In genomic region chr6:49168648-49169047, GRCm38 (mm10) we compare ENCODE assay signal across 31 mouse cellular contexts.
"Had no signal": no experiment of that assay in that cellular context is flagged by ENCODE, and none has a peak within 500 bp of the region (broad histone marks: within the 10 kb centered on the region; RNA-seq: fewer than 3 reads in every experiment).

No protein-coding gene starts in this region.

- H3K27ac ChIP-seq: limb, embryonic 13.5 days; limb, embryonic 15.5 days; liver, embryonic 12.5 days; liver, embryonic 13.5 days; liver, embryonic 14.5 days; liver, embryonic 15.5 days; lung, embryonic 15.5 days; macrophage; midbrain, embryonic 10.5 days; midbrain, embryonic 12.5 days; midbrain, embryonic 13.5 days; midbrain, embryonic 15.5 days; neural tube, embryonic 12.5 days; neural tube, embryonic 13.5 days had no signal

- H3K9ac ChIP-seq: limb, embryonic 13.5 days; limb, embryonic 15.5 days; liver, embryonic 12.5 days; liver, embryonic 13.5 days; liver, embryonic 14.5 days; liver, embryonic 15.5 days; liver, postnatal 0 days; lung, embryonic 14.5 days; lung, embryonic 15.5 days; midbrain, embryonic 12.5 days; midbrain, embryonic 13.5 days; midbrain, embryonic 15.5 days; neural tube, embryonic 12.5 days; neural tube, embryonic 13.5 days had no signal

- H3K36me3 ChIP-seq: limb, embryonic 15.5 days; liver, embryonic 13.5 days; liver, embryonic 15.5 days; lung, embryonic 15.5 days; midbrain, embryonic 13.5 days; midbrain, embryonic 15.5 days; neural tube, embryonic 12.5 days; neural tube, embryonic 13.5 days had no signal

- H3K9me3 ChIP-seq: limb, embryonic 13.5 days; limb, embryonic 15.5 days; liver, embryonic 12.5 days; liver, embryonic 13.5 days; liver, embryonic 15.5 days; lung, embryonic 15.5 days; megakaryocyte, embryonic 14.5 days; midbrain, embryonic 10.5 days; midbrain, embryonic 12.5 days; midbrain, embryonic 13.5 days; midbrain, embryonic 15.5 days; neural tube, embryonic 12.5 days; neural tube, embryonic 13.5 days had no signal

- DNase-seq: left cerebral cortex, postnatal 4 days; liver; liver, embryonic 13.5 days; liver, postnatal 0 days; lung, adult 18-20 months; lung, adult 2 months; lung, embryonic 14.5 days; lung, postnatal 10 days; lung, postnatal 14 days; lung, postnatal 36 days; lung, postnatal 4 days; midbrain, embryonic 14.5 days had no signal

- H3K4me3 ChIP-seq: limb, embryonic 13.5 days; limb, embryonic 15.5 days; liver, embryonic 12.5 days; liver, embryonic 13.5 days; liver, embryonic 15.5 days; lung, embryonic 15.5 days; megakaryocyte, embryonic 14.5 days; midbrain, embryonic 10.5 days; midbrain, embryonic 12.5 days; midbrain, embryonic 13.5 days; midbrain, embryonic 15.5 days; myocyte; neural tube, embryonic 12.5 days; neural tube, embryonic 13.5 days had no signal

- H3K27me3 ChIP-seq: limb, embryonic 13.5 days; limb, embryonic 15.5 days; liver, embryonic 12.5 days; liver, embryonic 13.5 days; liver, embryonic 15.5 days; lung, embryonic 15.5 days; megakaryocyte, embryonic 14.5 days; midbrain, embryonic 12.5 days; midbrain, embryonic 13.5 days; midbrain, embryonic 15.5 days; neural tube, embryonic 12.5 days; neural tube, embryonic 13.5 days had no signal

- H3K4me2 ChIP-seq: limb, embryonic 13.5 days; limb, embryonic 15.5 days; liver, embryonic 11.5 days; liver, embryonic 12.5 days; liver, embryonic 13.5 days; liver, embryonic 15.5 days; lung, embryonic 14.5 days; lung, embryonic 15.5 days; midbrain, embryonic 11.5 days; midbrain, embryonic 12.5 days; midbrain, embryonic 13.5 days; midbrain, embryonic 15.5 days; neural tube, embryonic 12.5 days; neural tube, embryonic 13.5 days had no signal

- ATAC-seq: liver, embryonic 12.5 days; liver, postnatal 0 days; lung, postnatal 0 days; midbrain, embryonic 13.5 days; midbrain, embryonic 15.5 days; midbrain, embryonic 16.5 days had no signal

- H3K4me1 ChIP-seq: lung, embryonic 15.5 days had no signal
